Mouse (Mus musculus) testis, adult 2 months (tissue): ENCODE results near the gene Usp48.

Source experiments
- CTCF ChIP-seq: fragments of 200-500 bp; IDR thresholded peaks from 2 replicates; pipeline ENCODE4 v1.5.1; 2012; ENCODE audit warnings: low read depth, mild to moderate bottlenecking, inconsistent platforms, low read length, moderate library complexity; ENCODE audit not compliant: control insufficient read depth, insufficient read depth, insufficient replicate concordance
- POLR2A ChIP-seq: fragments of 200-500 bp; IDR thresholded peaks from 2 replicates; pipeline ENCODE4 v1.6.1; 2012; ENCODE audit warnings: low read depth, mild to moderate bottlenecking, inconsistent platforms, low read length, moderate library complexity; ENCODE audit not compliant: control insufficient read depth

DNA sequence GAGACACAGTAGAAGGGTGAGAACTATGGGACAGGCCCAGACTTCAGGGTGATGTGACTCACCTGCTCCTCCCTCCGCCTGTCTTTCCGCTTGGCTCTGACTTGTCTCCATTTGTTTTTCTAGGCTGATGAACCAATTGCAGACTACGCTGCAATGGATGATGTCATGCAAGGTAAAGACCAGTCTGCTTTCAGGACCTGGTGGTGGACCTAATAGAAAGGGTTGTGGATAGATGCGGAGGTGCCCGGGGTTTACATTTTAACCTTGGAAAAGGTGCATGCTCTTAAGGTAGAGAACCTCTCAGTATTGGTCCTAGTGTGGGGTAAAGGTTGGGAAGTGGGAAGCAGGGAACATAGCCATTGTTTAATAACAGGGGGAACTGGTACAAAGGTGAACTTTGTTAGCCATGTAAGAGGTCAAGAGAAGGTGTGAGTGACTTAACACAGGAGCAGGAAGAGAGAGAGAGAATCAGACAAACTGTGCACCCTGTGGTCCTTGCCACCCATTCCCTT lies 59.3 kb downstream of the Usp48 start:
- no peak for TF ChIP-seq POLR2A
- no peak for TF ChIP-seq CTCF
